Mouse (Mus musculus): ENCODE measurements at regions not wholly inside any gene's neighbourhood (a gene's known extent, or its start where the extent isn't known, plus 50 kb on each side); places are given as distances from the start of the nearest gene placed in this dataset.

DNA sequence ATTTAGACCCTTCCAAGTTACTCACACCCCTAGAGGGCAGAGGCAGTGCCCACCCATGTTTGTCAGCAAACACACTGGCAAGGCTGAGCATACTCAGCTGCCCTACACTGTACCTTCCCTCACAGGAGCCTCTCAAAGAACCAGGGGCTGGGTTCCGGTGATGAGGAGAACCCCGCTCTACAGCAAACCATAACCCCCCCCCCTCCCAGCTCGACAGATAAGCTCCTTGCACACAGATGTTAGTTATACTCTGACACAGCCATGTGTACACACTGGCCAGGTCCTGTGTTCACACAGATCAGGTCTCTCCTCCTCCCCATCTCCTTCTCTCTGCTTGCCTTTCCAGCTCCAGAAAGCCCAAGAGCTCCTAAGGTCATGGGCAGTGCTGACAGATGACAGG, 59.7 kb upstream of the Zmiz1 start:
- no peak overlapping the region for H3K4me2 ChIP-seq
- TF ChIP-seq CTCF (IDR thresholded peaks at IDR 0.05; ENCODE audit: low read depth): no peak
- WGBS: 41% methylated on average over 3 of the region's 3 CpGs
- ATAC-seq (ENCODE audit: insufficient read depth) (no peak), DNase-seq (no peak)
- H3K36me3 ChIP-seq (ENCODE audit: insufficient read depth): no peaks in the 10 kb centered on the region
- H3K9ac ChIP-seq: no peak overlapping the region
- no peaks in the 10 kb centered on the region for H3K9me3 ChIP-seq (ENCODE audit: low read depth, low read length)
- H3K27me3 ChIP-seq (ENCODE audit: insufficient read depth, low read length): no peaks in the 10 kb centered on the region
- no peak overlapping the region for H3K4me3 ChIP-seq (ENCODE audit: low read depth, low read length)
- H3K27ac ChIP-seq (ENCODE audit: low read depth): no peak overlapping the region
- H3K4me1 ChIP-seq (ENCODE audit: insufficient read depth): peaks cover 5% of the 10 kb centered on the region; the same call in 1 of the 2 replicates

DNA sequence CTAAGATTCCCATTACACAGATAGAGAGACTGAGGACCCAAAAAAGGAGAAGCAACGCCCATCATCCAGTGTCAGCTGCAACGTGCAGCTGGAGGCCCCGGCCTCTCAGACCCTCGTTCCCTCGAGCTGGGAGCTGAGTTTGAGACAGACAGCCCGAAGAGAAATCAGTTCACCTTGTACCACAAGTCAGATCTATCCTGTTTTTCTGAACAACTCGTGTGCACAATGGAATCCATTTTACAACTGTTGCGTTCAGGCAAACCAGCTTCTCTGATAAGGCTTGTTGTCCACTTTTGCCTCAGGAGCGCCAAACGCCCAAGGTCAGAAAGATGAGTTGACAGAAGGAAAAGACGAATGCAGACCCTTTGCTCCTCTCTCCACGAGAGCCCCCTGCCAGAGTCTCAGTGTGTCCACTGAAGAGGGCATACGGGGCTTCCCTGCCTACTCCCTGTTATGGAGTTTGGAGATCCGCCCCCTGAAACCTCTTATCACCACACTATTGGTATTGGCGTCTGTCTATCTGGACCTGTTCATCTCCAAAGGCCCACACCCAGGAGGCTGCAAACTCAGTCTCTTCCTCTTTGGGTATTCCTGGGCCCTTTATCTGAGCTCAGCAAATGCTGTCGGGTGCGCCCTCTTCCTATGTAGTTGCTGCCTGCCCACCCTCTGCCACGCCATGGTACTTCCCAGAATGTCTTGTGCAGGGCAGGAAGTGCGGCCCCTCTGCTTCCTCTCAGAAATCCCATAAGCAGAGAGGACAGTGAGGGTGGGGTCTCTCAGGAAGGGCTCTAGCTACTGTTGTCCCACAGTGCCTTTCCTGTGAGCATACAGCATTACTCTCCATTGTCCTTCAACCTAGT, 57.7 kb upstream of the Zmiz1 start:
- ATAC-seq (ENCODE audit: insufficient read depth): 0 out of 2 replicates have a peak, but pooled peaks have one; percentile 21
- 68% methylated on average over 19 of the region's 19 CpGs for WGBS
- H3K27ac ChIP-seq (ENCODE audit: low read depth): peak overlapping the region; percentile 73

GRCm38 (mm10) chr14:25402409-25402808, 56.6 kb upstream of the Zmiz1 start:
- Histone ChIP-seq H3K36me3 (ENCODE audit: insufficient read depth) (no peaks in the 10 kb centered on the region), H3K4me2 (0 out of 2 replicates have a peak overlapping the region, but pooled peaks have one; percentile 33), H3K9ac (no peak overlapping the region), H3K27me3 (ENCODE audit: insufficient read depth, low read length) (no peaks in the 10 kb centered on the region), H3K9me3 (ENCODE audit: low read depth, low read length) (no peaks in the 10 kb centered on the region), H3K4me1 (ENCODE audit: insufficient read depth) (no peaks in the 10 kb centered on the region), H3K4me3 (ENCODE audit: low read depth, low read length) (no peak overlapping the region), H3K27ac (ENCODE audit: low read depth) (peak overlapping the region; percentile 73; the same call in 1 of the 2 replicates)
- 59% methylated on average over 1 of the region's 1 CpGs for WGBS
- no peak for TF ChIP-seq CTCF (IDR thresholded peaks at IDR 0.05; ENCODE audit: low read depth)
- no peak for ATAC-seq (ENCODE audit: insufficient read depth)
- no peak for DNase-seq

More for the DNA sequence above, 57.7 kb upstream of the Zmiz1 start:
- Histone ChIP-seq H3K4me2 (0 out of 2 replicates have a peak overlapping the region, but pooled peaks have one; percentile 5), H3K9ac (no peak overlapping the region), H3K4me1 (ENCODE audit: insufficient read depth) (peaks cover 5% of the 10 kb centered on the region; the same call in 1 of the 2 replicates), H3K4me3 (ENCODE audit: low read depth, low read length) (no peak overlapping the region), H3K27me3 (ENCODE audit: insufficient read depth, low read length) (no peaks in the 10 kb centered on the region), H3K9me3 (ENCODE audit: low read depth, low read length) (no peaks in the 10 kb centered on the region), H3K36me3 (ENCODE audit: insufficient read depth) (no peaks in the 10 kb centered on the region)
- DNase-seq: peak; percentile 59
- TF ChIP-seq CTCF (IDR thresholded peaks at IDR 0.05; ENCODE audit: low read depth): no peak

GRCm38 (mm10) chr14:25405191-25405590, 53.8 kb upstream of the Zmiz1 start:
- ATAC-seq (ENCODE audit: insufficient read depth): no peak
- Histone ChIP-seq H3K36me3 (ENCODE audit: insufficient read depth) (no peaks in the 10 kb centered on the region), H3K4me2 (no peak overlapping the region), H3K4me3 (ENCODE audit: low read depth, low read length) (no peak overlapping the region), H3K4me1 (ENCODE audit: insufficient read depth) (no peaks in the 10 kb centered on the region), H3K9ac (no peak overlapping the region), H3K27ac (ENCODE audit: low read depth) (no peak overlapping the region), H3K27me3 (ENCODE audit: insufficient read depth, low read length) (no peaks in the 10 kb centered on the region), H3K9me3 (ENCODE audit: low read depth, low read length) (no peaks in the 10 kb centered on the region)
- WGBS: 56% methylated on average over 4 of the region's 4 CpGs
- peak; percentile 49 for DNase-seq
- TF ChIP-seq CTCF (IDR thresholded peaks at IDR 0.05; ENCODE audit: low read depth): no peak

- no peaks in the 10 kb centered on the region for H3K9me3 ChIP-seq (ENCODE audit: low read depth, low read length)
- ATAC-seq (ENCODE audit: insufficient read depth): no peak
- H3K4me1 ChIP-seq (ENCODE audit: insufficient read depth): no peaks in the 10 kb centered on the region
- no peak overlapping the region for H3K9ac ChIP-seq
- no peak for TF ChIP-seq CTCF (IDR thresholded peaks at IDR 0.05; ENCODE audit: low read depth)
- H3K27me3 ChIP-seq (ENCODE audit: insufficient read depth, low read length): no peaks in the 10 kb centered on the region
- no peak for DNase-seq
- H3K4me2 ChIP-seq: no peak overlapping the region
- no peak overlapping the region for H3K4me3 ChIP-seq (ENCODE audit: low read depth, low read length)
- 87% methylated on average over 3 of the region's 3 CpGs for WGBS
- H3K36me3 ChIP-seq (ENCODE audit: insufficient read depth): no peaks in the 10 kb centered on the region
- no peak overlapping the region for H3K27ac ChIP-seq (ENCODE audit: low read depth)
Observed at GRCm38 (mm10) chr14:25406059-25406458, 52.9 kb upstream of the Zmiz1 start.

DNA sequence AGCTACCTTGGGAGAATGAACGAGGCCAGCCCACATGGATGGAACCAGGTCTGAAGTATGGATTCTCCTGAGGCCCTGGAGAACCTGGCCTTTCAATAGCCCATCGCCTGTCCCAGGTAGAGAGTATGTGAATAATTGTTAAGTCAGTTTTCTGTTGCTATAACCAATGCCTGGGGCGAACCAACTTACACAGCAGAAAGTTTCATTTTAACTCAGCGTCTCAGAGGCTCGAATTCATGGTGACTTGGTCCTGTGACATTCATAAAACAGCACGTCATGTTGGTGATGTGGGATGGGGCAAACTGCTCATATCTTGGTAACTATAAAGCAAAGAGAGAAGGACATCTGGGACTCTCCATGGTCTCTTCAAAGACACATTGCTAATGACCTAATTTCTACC, 52.4 kb upstream of the Zmiz1 start:
- TF ChIP-seq CTCF (IDR thresholded peaks at IDR 0.05; ENCODE audit: low read depth): no peak
- no peak overlapping the region for H3K9ac ChIP-seq
- H3K9me3 ChIP-seq (ENCODE audit: low read depth, low read length): no peaks in the 10 kb centered on the region
- no peaks in the 10 kb centered on the region for H3K27me3 ChIP-seq (ENCODE audit: insufficient read depth, low read length)
- H3K4me3 ChIP-seq (ENCODE audit: low read depth, low read length): no peak overlapping the region
- DNase-seq (no peak), ATAC-seq (ENCODE audit: insufficient read depth) (no peak)
- H3K4me2 ChIP-seq: no peak overlapping the region
- no peak overlapping the region for H3K27ac ChIP-seq (ENCODE audit: low read depth)
- H3K4me1 ChIP-seq (ENCODE audit: insufficient read depth): no peaks in the 10 kb centered on the region
- H3K36me3 ChIP-seq (ENCODE audit: insufficient read depth): no peaks in the 10 kb centered on the region
- 89% methylated on average over 6 of the region's 6 CpGs for WGBS

- no peak overlapping the region for H3K4me2 ChIP-seq
- no peaks in the 10 kb centered on the region for H3K27me3 ChIP-seq (ENCODE audit: insufficient read depth, low read length)
- no peaks in the 10 kb centered on the region for H3K9me3 ChIP-seq (ENCODE audit: low read depth, low read length)
- DNase-seq: no peak
- H3K4me1 ChIP-seq (ENCODE audit: insufficient read depth): no peaks in the 10 kb centered on the region
- H3K4me3 ChIP-seq (ENCODE audit: low read depth, low read length): no peak overlapping the region
- no peak overlapping the region for H3K9ac ChIP-seq
- no peak for ATAC-seq (ENCODE audit: insufficient read depth)
- H3K27ac ChIP-seq (ENCODE audit: low read depth): no peak overlapping the region
- 72% methylated on average over 7 of the region's 7 CpGs for WGBS
- no peaks in the 10 kb centered on the region for H3K36me3 ChIP-seq (ENCODE audit: insufficient read depth)
- TF ChIP-seq CTCF (IDR thresholded peaks at IDR 0.05; ENCODE audit: low read depth): no peak
Observed at GRCm38 (mm10) chr14:25407111-25407510, 51.9 kb upstream of the Zmiz1 start.

Measured in lung, embryonic 14.5 days (tissue).